Comparison of ENCODE assay signal across 9 mouse cellular contexts in the genomic region with DNA sequence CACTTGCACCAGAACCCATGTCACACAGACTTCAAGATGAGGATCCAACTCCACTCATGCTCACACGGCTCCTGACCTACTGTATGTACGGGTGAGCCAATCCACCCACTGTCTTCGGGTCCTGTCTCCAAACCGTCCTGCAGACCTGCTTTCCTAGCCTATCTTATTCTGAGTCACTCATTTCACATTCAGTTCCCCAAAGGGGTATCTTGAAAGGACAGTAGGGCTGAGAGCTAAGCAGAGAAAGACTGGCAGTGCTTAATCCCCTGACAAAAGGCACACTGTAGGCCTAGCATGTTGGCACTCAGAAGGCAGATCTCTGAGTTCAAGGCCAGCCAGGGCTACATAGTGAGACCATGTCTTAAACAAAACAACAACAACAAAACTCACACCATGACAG. TPM values are rescaled to one million over a fixed set of nuclear protein-coding genes. Genes with fewer than 3 reads are reported as not detected.
DNase-seq lines count a peak whose midpoint lies in the region; ATAC-seq and TF ChIP-seq lines count a peak whose summit lies in the region.
"Had no signal": no experiment of that assay in that cellular context is flagged by ENCODE, and none has a peak within 500 bp of the region (broad histone marks: within the 10 kb centered on the region; RNA-seq: fewer than 3 reads in every experiment).

No protein-coding gene starts in this region.

- 0 out of 2 replicates have a peak overlapping the region, but pooled peaks have one; percentile 9 for H3K9ac ChIP-seq in kidney, postnatal 0 days (ENCODE audit: low read depth, low read length)
- H3K9ac ChIP-seq in embryonic facial prominence, embryonic 15.5 days: no peak overlapping the region
- H3K9ac ChIP-seq in intestine, embryonic 16.5 days (ENCODE audit: low read depth, low read length): peak overlapping the region; percentile 100; the same call in 1 of the 2 replicates
- H3K9ac ChIP-seq in neural tube, embryonic 12.5 days: no peak overlapping the region
- H3K9ac ChIP-seq: limb, embryonic 15.5 days had no signal

- ATAC-seq in kidney, postnatal 0 days (replicated peaks; ENCODE audit: low FRiP score, low read depth): no peak
- ATAC-seq in embryonic facial prominence, embryonic 15.5 days (ENCODE audit: insufficient number of reproducible peaks, low FRiP score, low TSS enrichment, low read depth): no peak
- ATAC-seq in intestine, embryonic 16.5 days: no peak
- no peak for ATAC-seq in neural tube, embryonic 12.5 days (ENCODE audit: low FRiP score, low read depth)

- H3K27ac ChIP-seq in kidney, postnatal 0 days: 0 out of 2 replicates have a peak overlapping the region, but pooled peaks have one; percentile 0
- no peak overlapping the region for H3K27ac ChIP-seq in embryonic facial prominence, embryonic 15.5 days (replicated peaks)
- H3K27ac ChIP-seq in intestine, embryonic 16.5 days (ENCODE audit: low read length): no peak overlapping the region
- no peak overlapping the region for H3K27ac ChIP-seq in neural tube, embryonic 12.5 days
- H3K27ac ChIP-seq: limb, embryonic 15.5 days had no signal

- no peaks in the 10 kb centered on the region for H3K9me3 ChIP-seq in kidney, postnatal 0 days (replicated peaks; ENCODE audit: low read length)
- H3K9me3 ChIP-seq in embryonic facial prominence, embryonic 15.5 days (replicated peaks): no peaks in the 10 kb centered on the region
- no peaks in the 10 kb centered on the region for H3K9me3 ChIP-seq in intestine, embryonic 16.5 days (ENCODE audit: control insufficient read depth, low read length)
- H3K9me3 ChIP-seq in neural tube, embryonic 12.5 days: no peaks in the 10 kb centered on the region
- H3K9me3 ChIP-seq: limb, embryonic 15.5 days had no signal

- peaks cover 20% of the 10 kb centered on the region for H3K4me1 ChIP-seq in kidney, postnatal 0 days (replicated peaks; ENCODE audit: insufficient read depth, low read length)
- peaks cover 41% of the 10 kb centered on the region for H3K4me1 ChIP-seq in embryonic facial prominence, embryonic 15.5 days
- H3K4me1 ChIP-seq in intestine, embryonic 16.5 days (ENCODE audit: control insufficient read depth, insufficient read depth, low read length): peaks cover 40% of the 10 kb centered on the region
- peaks cover 32% of the 10 kb centered on the region for H3K4me1 ChIP-seq in neural tube, embryonic 12.5 days

- DNase-seq in kidney, postnatal 0 days (ENCODE audit: low spot score): no peak
- no peak for DNase-seq in kidney, adult 8-10 months
- no peak for DNase-seq in spleen, postnatal 10 days (ENCODE audit: low spot score in 2 of 2)
- no peak for DNase-seq in adrenal gland, adult 2 months
- no peak for DNase-seq in kidney, postnatal 14 days

- H3K4me3 ChIP-seq in kidney, postnatal 0 days (replicated peaks; ENCODE audit: low read depth, low read length): 0 out of 2 replicates have a peak overlapping the region, but pooled peaks have one; percentile 4
- 0 out of 2 replicates have a peak overlapping the region, but pooled peaks have one; percentile 96 for H3K4me3 ChIP-seq in embryonic facial prominence, embryonic 15.5 days (replicated peaks)
- no peak overlapping the region for H3K4me3 ChIP-seq in intestine, embryonic 16.5 days (ENCODE audit: low read length)
- H3K4me3 ChIP-seq in neural tube, embryonic 12.5 days: no peak overlapping the region

- no peak for TF ChIP-seq CTCF in kidney, postnatal 0 days (IDR thresholded peaks at IDR 0.05; ENCODE audit: low read depth)

- no peaks in the 10 kb centered on the region for H3K27me3 ChIP-seq in kidney, postnatal 0 days (ENCODE audit: insufficient read depth, low read length)
- no peaks in the 10 kb centered on the region for H3K27me3 ChIP-seq in embryonic facial prominence, embryonic 15.5 days
- no peaks in the 10 kb centered on the region for H3K27me3 ChIP-seq in intestine, embryonic 16.5 days (replicated peaks; ENCODE audit: control insufficient read depth, insufficient read depth, low read length)
- H3K27me3 ChIP-seq in neural tube, embryonic 12.5 days (replicated peaks): no peaks in the 10 kb centered on the region
- H3K27me3 ChIP-seq: limb, embryonic 15.5 days had no signal

- WGBS in kidney, postnatal 0 days: 69% methylated on average over 4 of the region's 4 CpGs
- 79% methylated on average over 4 of the region's 4 CpGs for WGBS in embryonic facial prominence, embryonic 15.5 days
- WGBS in intestine, embryonic 16.5 days: 73% methylated on average over 4 of the region's 4 CpGs
- WGBS in neural tube, embryonic 12.5 days: 96% methylated on average over 4 of the region's 4 CpGs

- H3K4me2 ChIP-seq in kidney, postnatal 0 days (ENCODE audit: low read length): 0 out of 2 replicates have a peak overlapping the region, but pooled peaks have one; percentile 6
- peak overlapping the region; percentile 78; the same call in 1 of the 2 replicates for H3K4me2 ChIP-seq in embryonic facial prominence, embryonic 15.5 days (replicated peaks)
- 0 out of 2 replicates have a peak overlapping the region, but pooled peaks have one; percentile 91 for H3K4me2 ChIP-seq in intestine, embryonic 16.5 days (ENCODE audit: low read depth, low read length)
- peak overlapping the region; percentile 88 for H3K4me2 ChIP-seq in neural tube, embryonic 12.5 days (replicated peaks)

- peaks cover 11% of the 10 kb centered on the region; the same call in 1 of the 2 replicates for H3K36me3 ChIP-seq in kidney, postnatal 0 days (ENCODE audit: insufficient read depth, low read length)
- H3K36me3 ChIP-seq in embryonic facial prominence, embryonic 15.5 days: peaks cover 21% of the 10 kb centered on the region
- H3K36me3 ChIP-seq in intestine, embryonic 16.5 days (ENCODE audit: control insufficient read depth, insufficient read depth, low read length): 0 out of 2 replicates have a peak, but pooled peaks cover 3% of the 10 kb centered on the region
- peaks cover 32% of the 10 kb centered on the region for H3K36me3 ChIP-seq in neural tube, embryonic 12.5 days

RNA-seq across cellular contexts. Expression of gene Csnk1d, which starts 2.7 kb away (rescaled TPM):
- 102 and 106 TPM in 2 replicates for polyA plus RNA-seq in kidney, postnatal 0 days (2015; fragmentation: Nextera tagmentation; extraction: Ambion mirVana)
- 123 and 125 TPM in 2 replicates for polyA plus RNA-seq in embryonic facial prominence, embryonic 15.5 days (2015; fragmentation: Nextera tagmentation; extraction: Ambion mirVana)
- 93.9 and 97.7 TPM in 2 replicates for polyA plus RNA-seq in intestine, embryonic 16.5 days (2015; fragmentation: Nextera tagmentation; extraction: Ambion mirVana)
- polyA plus RNA-seq in neural tube, embryonic 12.5 days (2016; fragmentation: Nextera tagmentation; extraction: Ambion mirVana): 157 TPM in 2 replicates
- total RNA-seq in adrenal gland, adult 2 months (2021): 100 to 1,000 TPM; 114 to 126 TPM
- 39.8 and 48.7 TPM in 2 replicates for polyA plus RNA-seq in adrenal gland, adult 2 months (2012; rRNA removed)

RNA-seq across cellular contexts. Expression of gene Slc16a3, which starts 40.1 kb away (rescaled TPM):
- polyA plus RNA-seq in kidney, postnatal 0 days (2015; fragmentation: Nextera tagmentation; extraction: Ambion mirVana): 10.0 and 10.2 TPM in 2 replicates
- polyA plus RNA-seq in embryonic facial prominence, embryonic 15.5 days (2015; fragmentation: Nextera tagmentation; extraction: Ambion mirVana): 67.2 and 72.2 TPM in 2 replicates
- 83.8 and 92.6 TPM in 2 replicates for polyA plus RNA-seq in intestine, embryonic 16.5 days (2015; fragmentation: Nextera tagmentation; extraction: Ambion mirVana)
- 31.8 and 38.4 TPM in 2 replicates for polyA plus RNA-seq in neural tube, embryonic 12.5 days (2016; fragmentation: Nextera tagmentation; extraction: Ambion mirVana)
- total RNA-seq in adrenal gland, adult 2 months (2021): 1 to 10 TPM; 1.2 to 1.3 TPM
- polyA plus RNA-seq in adrenal gland, adult 2 months (2012; rRNA removed): 1.4 and 2.5 TPM in 2 replicates

RNA-seq across cellular contexts. Expression of gene Cd7, which starts 50.8 kb away (rescaled TPM):
- polyA plus RNA-seq in kidney, postnatal 0 days (2015; fragmentation: Nextera tagmentation; extraction: Ambion mirVana): 0.16 and 0.23 TPM in 2 replicates
- polyA plus RNA-seq in embryonic facial prominence, embryonic 15.5 days (2015; fragmentation: Nextera tagmentation; extraction: Ambion mirVana): 0.46 and 1.1 TPM in 2 replicates
- polyA plus RNA-seq in intestine, embryonic 16.5 days (2015; fragmentation: Nextera tagmentation; extraction: Ambion mirVana): 6.7 and 7.9 TPM in 2 replicates
- 0.34 and 0.47 TPM in 2 replicates for polyA plus RNA-seq in neural tube, embryonic 12.5 days (2016; fragmentation: Nextera tagmentation; extraction: Ambion mirVana)
- under 1 TPM; 0.69 TPM for total RNA-seq in adrenal gland, adult 2 months (2021)
- polyA plus RNA-seq in adrenal gland, adult 2 months (2012; rRNA removed): 1.8 and 3.3 TPM in 2 replicates

RNA-seq across cellular contexts. Expression of gene Ccdc57, which starts 55.7 kb away (rescaled TPM):
- polyA plus RNA-seq in kidney, postnatal 0 days (2015; fragmentation: Nextera tagmentation; extraction: Ambion mirVana): 5.5 and 5.7 TPM in 2 replicates
- polyA plus RNA-seq in embryonic facial prominence, embryonic 15.5 days (2015; fragmentation: Nextera tagmentation; extraction: Ambion mirVana): 6.2 and 7.4 TPM in 2 replicates
- polyA plus RNA-seq in intestine, embryonic 16.5 days (2015; fragmentation: Nextera tagmentation; extraction: Ambion mirVana): 3.6 and 4.3 TPM in 2 replicates
- polyA plus RNA-seq in neural tube, embryonic 12.5 days (2016; fragmentation: Nextera tagmentation; extraction: Ambion mirVana): 4.7 and 5.6 TPM in 2 replicates
- total RNA-seq in adrenal gland, adult 2 months (2021): 10 to 100 TPM in 1 of 2 experiments, 1 to 10 TPM in 1; 8.4 to 20.4 TPM
- 2.7 and 3.5 TPM in 2 replicates for polyA plus RNA-seq in adrenal gland, adult 2 months (2012; rRNA removed)

Comparison
In these comparisons a context has a peak if more than half of its experiments do, and no peak if none do; other contexts are left out.
1. H3K4me2 ChIP-seq: peak in every context shown above with its lines; median percentile 91 in intestine, embryonic 16.5 days; 88 in neural tube, embryonic 12.5 days; 78 in embryonic facial prominence, embryonic 15.5 days; 6 in kidney, postnatal 0 days.
2. H3K4me3 ChIP-seq: peak in kidney, postnatal 0 days (single experiment) and embryonic facial prominence, embryonic 15.5 days (single experiment); none in intestine, embryonic 16.5 days (single experiment) and neural tube, embryonic 12.5 days (single experiment).
3. H3K9ac ChIP-seq: peak in kidney, postnatal 0 days (single experiment) and intestine, embryonic 16.5 days (single experiment); none in embryonic facial prominence, embryonic 15.5 days (single experiment) and neural tube, embryonic 12.5 days (single experiment).